Mouse (Mus musculus) midbrain, embryonic 16.5 days (tissue): ENCODE measurements around the gene Wdsub1. TPM values are rescaled to one million over a fixed set of nuclear protein-coding genes. Genes with fewer than 3 reads are reported as not detected.
A peak's percentile ranks its signal among the peaks of the same experiment; 100 is the strongest.

Experiments
- ATAC-seq: fragments of 200-750 bp; cut with Nextera tagmentation; 2 replicates; pipeline ENCODE4 v1.8.0; 2017; ENCODE audit warnings: moderate TSS enrichment
- H3K27ac ChIP-seq: fragments of 300-500 bp; sonication (generic); 2 replicates; pipeline ENCODE4 v1.5.1; 2014; ENCODE audit warnings: mild to moderate bottlenecking, low read length, mixed read lengths
- H3K27me3 ChIP-seq: fragments of 300-500 bp; sonication (generic); 2 replicates; pipeline ENCODE4 v1.6.1; 2014; ENCODE audit warnings: low read depth, low read length, mixed read lengths; ENCODE audit not compliant: control insufficient read depth, insufficient read depth
- H3K36me3 ChIP-seq: fragments of 300-500 bp; sonication (generic); 2 replicates; pipeline ENCODE4 v1.6.1; 2014; ENCODE audit warnings: mild to moderate bottlenecking, low read length, moderate library complexity, mixed read lengths; ENCODE audit not compliant: control insufficient read depth, insufficient read depth
- H3K4me1 ChIP-seq: fragments of 300-500 bp; sonication (generic); 2 replicates; pipeline ENCODE4 v1.6.1; 2014; ENCODE audit warnings: mild to moderate bottlenecking, low read length, mixed read lengths; ENCODE audit not compliant: control insufficient read depth, insufficient read depth
- H3K4me2 ChIP-seq: fragments of 300-500 bp; sonication (generic); 2 replicates; pipeline ENCODE4 v1.6.1; 2014; ENCODE audit warnings: mild to moderate bottlenecking, low read length, mixed read lengths
- H3K4me3 ChIP-seq: fragments of 300-500 bp; sonication (generic); 2 replicates; pipeline ENCODE4 v1.5.1; 2014; ENCODE audit warnings: low read depth, mild to moderate bottlenecking, low read length, moderate library complexity, mixed read lengths
- H3K9ac ChIP-seq: fragments of 300-500 bp; sonication (generic); 2 replicates; pipeline ENCODE4 v1.6.1; 2014; ENCODE audit warnings: low read depth, low read length, mixed read lengths
- H3K9me3 ChIP-seq: fragments of 300-500 bp; sonication (generic); replicated peaks from 2 replicates; pipeline ENCODE4 v1.6.1; 2014; ENCODE audit warnings: mild to moderate bottlenecking, low read length, mixed read lengths; ENCODE audit not compliant: control insufficient read depth, poor library complexity, severe bottlenecking
- WGBS: fragments of 180-500 bp; shearing (Covaris S2); extraction: QIAGEN DNeasy Blood & Tissue Kit; methylation state at CpG from one replicate; pipeline ENCODE4 v1.1.7; 2014; 5-methylcytosine and 5-hydroxymethylcytosine counted together
- polyA plus RNA-seq: library from polyadenylated mRNA; unstranded; fragments of >200 nt; fragmentation: Nextera tagmentation; extraction: Ambion mirVana; gene quantifications from 2 replicates; pipeline ENCODE4 v1.2.1, GENCODE M21; 2015

Gene Wdsub1
- polyA plus RNA-seq, 1 experiment from 2014 or later: 21.2 TPM

GRCm38 (mm10) chr2:59821044-59821443 is 61.3 kb downstream of the Wdsub1 start:
- Histone ChIP-seq H3K9me3 (no peaks in the 10 kb centered on the region), H3K4me1 (peaks cover 13% of the 10 kb centered on the region), H3K4me3 (no peak overlapping the region), H3K36me3 (no peaks in the 10 kb centered on the region), H3K9ac (no peak overlapping the region), H3K27me3 (no peaks in the 10 kb centered on the region), H3K27ac (no peak overlapping the region), H3K4me2 (no peak overlapping the region)
- WGBS: 95% methylated on average over 2 of the region's 2 CpGs
- ATAC-seq: no peak

DNA sequence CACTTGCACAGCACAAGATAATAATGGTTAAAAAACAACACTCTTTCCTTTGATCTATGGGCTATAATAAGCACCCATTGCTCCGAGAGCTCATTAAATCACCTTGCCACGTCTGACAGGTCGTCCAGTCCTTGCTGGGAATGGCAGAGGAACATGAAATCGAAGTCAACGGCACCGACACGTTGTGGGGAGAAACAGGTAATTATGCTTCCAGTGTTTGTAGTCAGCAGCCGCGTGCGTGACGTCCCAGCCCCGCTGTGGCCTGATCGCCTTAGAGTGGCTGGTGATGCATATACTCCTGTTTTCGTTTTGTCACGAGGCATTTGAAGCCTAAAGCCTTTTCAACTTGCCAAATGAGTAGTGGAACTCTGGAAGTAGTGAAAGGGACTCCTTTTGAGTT is 62.3 kb downstream of the Wdsub1 start:
- 63% methylated on average over 15 of the region's 15 CpGs for WGBS
- Histone ChIP-seq H3K4me1 (peaks cover 13% of the 10 kb centered on the region), H3K27ac (peak overlapping the region; percentile 81), H3K36me3 (no peaks in the 10 kb centered on the region), H3K9me3 (no peaks in the 10 kb centered on the region), H3K9ac (no peak overlapping the region; the same call in 1 of the 2 replicates), H3K27me3 (no peaks in the 10 kb centered on the region), H3K4me3 (no peak overlapping the region), H3K4me2 (no peak overlapping the region)
- ATAC-seq: peak; percentile 22; the same call in 1 of the 2 replicates

DNA sequence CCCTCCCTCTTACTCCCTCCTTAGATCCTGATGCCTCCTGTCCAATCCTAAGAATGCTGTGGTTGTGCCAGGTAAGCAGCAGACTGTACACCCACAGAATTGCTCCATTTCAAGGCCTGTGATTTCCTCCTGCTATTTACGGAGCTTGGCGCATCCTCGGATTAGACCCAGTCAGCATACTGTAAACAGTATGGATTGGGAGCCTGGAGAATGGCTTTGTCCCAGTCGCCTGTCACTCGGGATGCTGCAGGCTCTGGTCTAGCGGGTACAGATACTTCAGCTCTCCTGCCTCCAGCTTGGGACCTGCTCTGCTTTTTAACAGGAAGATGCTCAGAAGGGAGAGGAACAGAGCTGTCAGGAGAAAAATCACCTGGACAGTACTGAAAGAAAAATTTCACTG is 63.0 kb downstream of the Wdsub1 start:
- Histone ChIP-seq H3K4me1 (peaks cover 13% of the 10 kb centered on the region), H3K27ac (peak overlapping the region; percentile 81), H3K36me3 (no peaks in the 10 kb centered on the region), H3K4me3 (no peak overlapping the region), H3K27me3 (no peaks in the 10 kb centered on the region), H3K4me2 (no peak overlapping the region), H3K9ac (no peak overlapping the region), H3K9me3 (no peaks in the 10 kb centered on the region)
- ATAC-seq: peak; percentile 36; the same call in 1 of the 2 replicates
- 61% methylated on average over 6 of the region's 6 CpGs for WGBS

GRCm38 (mm10) chr2:59818663-59819062 is 63.7 kb downstream of the Wdsub1 start:
- no peaks in the 10 kb centered on the region for H3K9me3 ChIP-seq
- H3K36me3 ChIP-seq: no peaks in the 10 kb centered on the region
- H3K4me2 ChIP-seq: no peak overlapping the region
- H3K4me1 ChIP-seq: peaks cover 13% of the 10 kb centered on the region
- WGBS: 96% methylated on average over 15 of the region's 15 CpGs
- no peak overlapping the region for H3K9ac ChIP-seq
- no peak overlapping the region for H3K4me3 ChIP-seq
- ATAC-seq: peak; percentile 43; the same call in 1 of the 2 replicates
- peak overlapping the region; percentile 38; the same call in 1 of the 2 replicates for H3K27ac ChIP-seq
- H3K27me3 ChIP-seq: no peaks in the 10 kb centered on the region

DNA sequence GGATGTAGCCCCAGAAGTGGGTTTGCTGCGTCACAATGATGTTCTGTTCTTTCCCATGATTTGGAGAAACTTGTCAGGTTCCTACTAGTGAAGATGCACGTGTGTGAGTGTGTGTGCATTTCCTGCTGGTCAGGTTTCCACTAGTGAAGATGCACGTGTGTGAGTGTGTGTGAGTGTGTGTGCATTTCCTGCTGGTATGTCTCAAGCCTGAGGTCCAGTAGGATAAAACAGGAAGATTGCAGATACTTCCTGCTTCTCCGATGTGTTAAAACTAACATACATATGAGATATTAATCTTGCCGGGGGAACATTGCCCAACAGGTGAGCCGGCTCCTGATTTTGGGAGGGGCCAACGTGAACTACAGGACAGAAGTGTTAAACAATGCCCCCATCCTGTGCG is 67.4 kb downstream of the Wdsub1 start:
- Histone ChIP-seq H3K4me1 (peaks cover 10% of the 10 kb centered on the region), H3K27me3 (no peaks in the 10 kb centered on the region), H3K9me3 (no peaks in the 10 kb centered on the region), H3K27ac (no peak overlapping the region), H3K4me2 (no peak overlapping the region), H3K9ac (no peak overlapping the region), H3K4me3 (no peak overlapping the region), H3K36me3 (no peaks in the 10 kb centered on the region)
- 96% methylated on average over 8 of the region's 8 CpGs for whole genome bisulfite sequencing
- no peak for ATAC-seq

DNA sequence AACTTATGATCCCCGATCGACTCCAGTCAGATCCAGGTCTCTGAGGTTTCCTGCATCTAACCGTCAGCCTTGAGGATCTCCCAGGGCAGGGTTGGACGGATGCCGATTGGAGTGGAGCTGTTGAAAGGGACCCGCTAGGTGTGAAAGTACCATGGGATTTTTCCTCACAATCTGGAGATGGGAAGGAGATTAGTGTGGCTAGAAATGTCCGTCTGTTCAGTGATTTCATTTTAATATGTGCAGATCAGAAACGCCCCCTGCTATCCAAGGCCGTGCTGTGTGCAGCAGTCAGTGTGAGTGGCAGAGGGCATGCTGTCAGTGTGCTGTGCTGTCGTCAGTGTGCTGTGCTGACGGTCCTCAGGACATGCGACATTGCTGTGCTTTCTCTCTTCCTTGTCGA is 68.9 kb downstream of the Wdsub1 start:
- Histone ChIP-seq H3K4me2 (no peak overlapping the region), H3K36me3 (no peaks in the 10 kb centered on the region), H3K4me3 (no peak overlapping the region)

DNA sequence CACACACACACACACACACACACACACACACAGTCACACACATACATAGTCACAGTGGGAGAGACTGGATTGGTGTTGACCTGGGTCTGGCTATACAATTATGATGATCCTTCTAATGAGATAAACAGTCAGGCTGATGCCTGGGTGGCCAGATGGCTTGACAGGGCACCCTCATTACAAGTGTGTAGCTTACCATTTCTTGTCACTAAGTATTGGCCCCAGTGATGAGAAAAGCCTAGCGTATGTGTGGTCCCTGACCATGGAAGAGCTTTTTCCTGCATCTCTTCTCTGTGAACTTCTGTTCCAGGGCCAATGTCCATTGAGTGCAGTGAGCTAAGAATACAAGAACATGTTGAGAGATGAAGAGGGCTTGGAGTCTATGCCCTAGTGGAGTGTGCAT is 69.8 kb downstream of the Wdsub1 start:
- WGBS: 94% methylated on average over 1 of the region's 1 CpGs
- H3K4me3 ChIP-seq: no peak overlapping the region
- H3K4me1 ChIP-seq: no peaks in the 10 kb centered on the region
- H3K36me3 ChIP-seq: no peaks in the 10 kb centered on the region
- no peaks in the 10 kb centered on the region for H3K9me3 ChIP-seq
- H3K27ac ChIP-seq: no peak overlapping the region
- no peak overlapping the region for H3K4me2 ChIP-seq
- ATAC-seq: no peak
- no peaks in the 10 kb centered on the region for H3K27me3 ChIP-seq
- H3K9ac ChIP-seq: no peak overlapping the region

More for the DNA sequence above, 68.9 kb downstream of the Wdsub1 start:
- Histone ChIP-seq H3K4me1 (no peaks in the 10 kb centered on the region), H3K27ac (no peak overlapping the region), H3K9ac (no peak overlapping the region), H3K9me3 (no peaks in the 10 kb centered on the region), H3K27me3 (no peaks in the 10 kb centered on the region)
- 59% methylated on average over 13 of the region's 13 CpGs for WGBS
- ATAC-seq: no peak

DNA sequence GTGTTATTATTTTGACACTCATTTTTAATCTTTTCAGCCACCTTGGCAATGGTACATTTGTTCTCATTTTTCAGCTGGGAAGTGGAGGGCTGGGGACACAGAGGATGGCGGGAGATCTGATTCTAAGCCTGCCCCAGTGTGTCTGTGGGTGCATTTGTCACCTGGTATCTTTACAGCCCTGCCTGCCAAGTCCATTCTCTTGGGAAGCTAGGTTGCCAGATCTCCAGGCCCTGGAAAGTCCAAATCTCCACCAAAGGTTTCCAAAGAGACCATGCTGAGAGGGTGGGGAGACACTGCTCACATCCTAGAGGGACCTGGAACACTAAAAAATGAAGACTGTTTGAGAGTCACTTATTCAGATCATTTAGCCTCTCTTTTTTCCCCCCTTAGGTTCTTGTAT is 71.1 kb downstream of the Wdsub1 start:
- Histone ChIP-seq H3K9me3 (no peaks in the 10 kb centered on the region), H3K9ac (no peak overlapping the region), H3K27ac (no peak overlapping the region), H3K4me1 (no peaks in the 10 kb centered on the region), H3K27me3 (no peaks in the 10 kb centered on the region), H3K36me3 (no peaks in the 10 kb centered on the region), H3K4me3 (no peak overlapping the region), H3K4me2 (no peak overlapping the region)
- no peak for ATAC-seq
- 57% methylated on average over 1 of the region's 1 CpGs for WGBS

GRCm38 (mm10) chr2:59810039-59810438 is 72.4 kb downstream of the Wdsub1 start:
- Histone ChIP-seq H3K27ac (no peak overlapping the region), H3K9ac (no peak overlapping the region), H3K4me2 (no peak overlapping the region), H3K9me3 (no peaks in the 10 kb centered on the region), H3K4me1 (no peaks in the 10 kb centered on the region), H3K4me3 (no peak overlapping the region), H3K27me3 (no peaks in the 10 kb centered on the region), H3K36me3 (no peaks in the 10 kb centered on the region)
- no peak for ATAC-seq
- 75% methylated on average over 7 of the region's 7 CpGs for WGBS
